Mouse (Mus musculus): Measurements from ENCODE around the gene Siae. TPM values are rescaled to one million over a fixed set of nuclear protein-coding genes. Genes with fewer than 3 reads are reported as not detected.
A peak's percentile ranks its signal among the peaks of the same experiment; 100 is the strongest.

The Siae gene
- polyA plus RNA-seq, 1 experiment from 2014 or later = 7.4 TPM

GRCm38 (mm10) chr9:37624502-37624901, 69.0 kb downstream of the Siae start:
- no peak for ATAC-seq (ENCODE audit: low FRiP score)
- H3K27ac ChIP-seq = 0 out of 2 replicates have a peak overlapping the region, but pooled peaks have one; percentile 85

GRCm38 (mm10) chr9:37625129-37625528, 69.6 kb downstream of the Siae start:
- Histone ChIP-seq H3K27ac (peak overlapping the region; percentile 85), H3K4me1 (peaks cover 21% of the 10 kb centered on the region), H3K27me3 (no peaks in the 10 kb centered on the region), H3K4me3 (replicated peaks) (no peak overlapping the region), H3K4me2 (peak overlapping the region; percentile 30; the same call in 1 of the 2 replicates), H3K9ac (no peak overlapping the region), H3K36me3 (replicated peaks) (no peaks in the 10 kb centered on the region), H3K9me3 (no peaks in the 10 kb centered on the region)
- ATAC-seq (ENCODE audit: low FRiP score) = peak; percentile 81
- 28% methylated on average over 3 of the region's 3 CpGs for WGBS

More at GRCm38 (mm10) chr9:37624502-37624901, 69.0 kb downstream of the Siae start:
- no peak overlapping the region for H3K4me2 ChIP-seq
- H3K9ac ChIP-seq = no peak overlapping the region
- no peak overlapping the region for H3K4me3 ChIP-seq (replicated peaks)
- H3K27me3 ChIP-seq = no peaks in the 10 kb centered on the region
- WGBS = 94% methylated on average over 1 of the region's 1 CpGs
- H3K36me3 ChIP-seq (replicated peaks) = no peaks in the 10 kb centered on the region
- H3K9me3 ChIP-seq = no peaks in the 10 kb centered on the region
- peaks cover 21% of the 10 kb centered on the region for H3K4me1 ChIP-seq

DNA sequence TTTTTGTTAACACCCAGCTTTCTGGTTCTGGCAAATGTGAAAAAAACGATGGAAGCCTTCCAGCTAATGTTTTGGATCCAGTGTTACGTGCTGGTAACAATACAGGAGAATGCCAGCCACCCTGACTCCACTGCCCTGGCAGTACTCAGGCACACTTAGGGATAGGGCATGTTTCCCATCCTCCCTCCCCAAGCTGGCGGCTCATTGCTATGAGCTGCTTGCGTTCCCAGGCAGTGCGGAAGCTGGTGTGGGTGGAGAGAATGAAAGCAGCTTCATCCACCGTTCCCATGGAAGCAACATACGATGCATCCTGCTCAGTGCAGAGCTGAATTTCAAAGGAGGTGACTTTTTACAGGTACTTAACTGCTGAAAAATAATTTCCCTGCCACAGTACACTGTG, 70.1 kb downstream of the Siae start:
- ATAC-seq (ENCODE audit: low FRiP score) = peak; percentile 89
- Histone ChIP-seq H3K4me1 (peaks cover 21% of the 10 kb centered on the region), H3K4me3 (replicated peaks) (no peak overlapping the region), H3K4me2 (peak overlapping the region; percentile 30), H3K36me3 (replicated peaks) (no peaks in the 10 kb centered on the region), H3K27ac (peak overlapping the region; percentile 85), H3K27me3 (no peaks in the 10 kb centered on the region), H3K9me3 (no peaks in the 10 kb centered on the region), H3K9ac (no peak overlapping the region)
- WGBS = 19% methylated on average over 7 of the region's 7 CpGs

DNA sequence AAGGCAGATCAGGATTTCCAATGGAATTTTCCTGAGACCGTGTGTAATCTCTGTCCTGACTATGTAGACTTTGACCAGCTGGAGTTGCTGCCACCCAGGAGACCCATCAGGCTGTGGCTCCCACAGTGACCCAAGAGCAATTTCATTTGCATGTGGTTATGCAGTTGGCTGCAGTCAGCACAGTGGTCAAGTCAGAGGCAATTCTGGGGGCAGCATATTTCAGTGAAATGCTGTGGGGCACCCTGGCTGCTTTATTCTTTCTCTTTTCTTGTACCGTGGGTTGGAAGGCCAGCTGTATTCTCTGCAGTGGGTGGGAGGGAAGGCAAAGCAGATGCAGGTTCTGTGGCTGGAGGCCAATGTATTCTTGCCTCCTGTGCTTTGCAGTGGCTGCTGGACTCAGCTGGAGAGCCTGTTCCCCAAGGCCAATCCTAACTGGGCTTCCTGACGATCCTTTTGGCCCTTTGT, 70.6 kb downstream of the Siae start:
- 11% methylated on average over 3 of the region's 3 CpGs for WGBS
- no peak overlapping the region for H3K4me3 ChIP-seq (replicated peaks)
- peak; percentile 51 for ATAC-seq (ENCODE audit: low FRiP score)
- H3K36me3 ChIP-seq (replicated peaks) = no peaks in the 10 kb centered on the region
- H3K9me3 ChIP-seq = no peaks in the 10 kb centered on the region
- H3K27ac ChIP-seq = peak overlapping the region; percentile 85
- H3K9ac ChIP-seq = no peak overlapping the region
- peak overlapping the region; percentile 30 for H3K4me2 ChIP-seq
- no peaks in the 10 kb centered on the region for H3K27me3 ChIP-seq
- H3K4me1 ChIP-seq = peaks cover 21% of the 10 kb centered on the region

DNA sequence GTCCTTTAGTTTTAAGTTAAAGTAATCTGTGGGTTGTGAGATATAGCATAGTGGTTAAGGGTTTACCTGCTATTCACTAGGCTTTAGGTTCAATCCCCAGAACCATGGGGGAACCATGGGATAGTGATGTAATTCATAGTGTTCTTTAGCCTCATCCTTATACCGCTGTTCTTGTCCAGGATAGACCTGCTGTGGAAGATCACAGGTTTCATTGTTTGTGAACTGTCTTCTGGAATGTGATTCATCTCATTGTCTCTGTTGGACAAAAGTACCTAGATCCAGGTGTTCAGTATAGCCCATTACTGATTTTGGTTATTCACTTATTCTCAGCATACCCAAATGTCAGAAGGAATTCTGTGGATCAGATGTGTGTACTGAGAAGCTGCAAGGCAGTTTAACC, 71.8 kb downstream of the Siae start:
- no peak overlapping the region for H3K27ac ChIP-seq
- H3K9ac ChIP-seq = no peak overlapping the region
- H3K9me3 ChIP-seq = no peaks in the 10 kb centered on the region
- H3K4me3 ChIP-seq (replicated peaks) = no peak overlapping the region
- peaks cover 21% of the 10 kb centered on the region for H3K4me1 ChIP-seq
- H3K36me3 ChIP-seq (replicated peaks) = no peaks in the 10 kb centered on the region
- ATAC-seq (ENCODE audit: low FRiP score) = no peak
- WGBS = 95% methylated on average over 1 of the region's 1 CpGs
- no peaks in the 10 kb centered on the region for H3K27me3 ChIP-seq
- no peak overlapping the region for H3K4me2 ChIP-seq

DNA sequence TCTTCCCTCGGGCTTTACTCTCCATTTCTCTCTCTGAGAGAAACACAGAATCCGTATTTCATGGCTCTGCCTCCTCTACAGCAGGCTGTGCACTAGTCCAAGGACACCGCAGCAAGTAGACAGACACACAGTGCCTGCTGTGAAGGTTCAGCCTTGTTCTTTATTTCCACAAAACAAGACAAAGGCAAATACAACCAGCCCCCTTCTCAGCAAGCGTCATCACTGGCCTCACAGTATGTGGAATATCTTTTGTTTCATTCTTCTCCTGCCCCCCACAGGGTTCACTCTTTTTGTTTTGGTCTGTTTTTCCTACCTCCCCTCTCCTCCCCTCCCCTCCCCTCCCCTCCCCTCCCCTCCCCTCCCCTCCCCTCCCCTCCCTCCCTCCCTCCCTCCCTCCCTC, 73.1 kb downstream of the Siae start:
- H3K4me1 ChIP-seq = peaks cover 21% of the 10 kb centered on the region
- H3K9ac ChIP-seq = no peak overlapping the region
- no peaks in the 10 kb centered on the region for H3K27me3 ChIP-seq
- WGBS = 35% methylated on average over 4 of the region's 4 CpGs
- H3K36me3 ChIP-seq (replicated peaks) = no peaks in the 10 kb centered on the region
- H3K27ac ChIP-seq = no peak overlapping the region; the same call in 1 of the 2 replicates
- H3K4me2 ChIP-seq = no peak overlapping the region
- H3K9me3 ChIP-seq = no peaks in the 10 kb centered on the region
- ATAC-seq (ENCODE audit: low FRiP score) = no peak
- no peak overlapping the region for H3K4me3 ChIP-seq (replicated peaks)

GRCm38 (mm10) chr9:37629941-37630340, 74.4 kb downstream of the Siae start:
- Histone ChIP-seq H3K9me3 (no peaks in the 10 kb centered on the region), H3K27ac (no peak overlapping the region), H3K4me3 (replicated peaks) (no peak overlapping the region), H3K27me3 (no peaks in the 10 kb centered on the region), H3K4me1 (peaks cover 18% of the 10 kb centered on the region), H3K36me3 (replicated peaks) (no peaks in the 10 kb centered on the region), H3K4me2 (no peak overlapping the region), H3K9ac (no peak overlapping the region)
- no peak for ATAC-seq (ENCODE audit: low FRiP score)
- WGBS = 93% methylated on average over 2 of the region's 2 CpGs

- no peak overlapping the region for H3K4me3 ChIP-seq (replicated peaks)
- H3K4me1 ChIP-seq = peaks cover 2% of the 10 kb centered on the region; the same call in 1 of the 2 replicates
- H3K36me3 ChIP-seq (replicated peaks) = no peaks in the 10 kb centered on the region
- H3K27me3 ChIP-seq = no peaks in the 10 kb centered on the region
- WGBS = 89% methylated on average over 2 of the region's 2 CpGs
- no peak for ATAC-seq (ENCODE audit: low FRiP score)
- H3K9me3 ChIP-seq = no peaks in the 10 kb centered on the region
- no peak overlapping the region for H3K4me2 ChIP-seq
- no peak overlapping the region for H3K9ac ChIP-seq
- H3K27ac ChIP-seq = no peak overlapping the region
Observed at GRCm38 (mm10) chr9:37632305-37632704, 76.8 kb downstream of the Siae start.

- H3K4me1 ChIP-seq = no peaks in the 10 kb centered on the region
- H3K4me3 ChIP-seq (replicated peaks) = no peak overlapping the region
- H3K9ac ChIP-seq = no peak overlapping the region
- ATAC-seq (ENCODE audit: low FRiP score) = no peak
- no peaks in the 10 kb centered on the region for H3K9me3 ChIP-seq
- no peaks in the 10 kb centered on the region for H3K27me3 ChIP-seq
- no peaks in the 10 kb centered on the region for H3K36me3 ChIP-seq (replicated peaks)
- no peak overlapping the region for H3K4me2 ChIP-seq
- 90% methylated on average over 3 of the region's 3 CpGs for WGBS
- no peak overlapping the region for H3K27ac ChIP-seq
Observed at GRCm38 (mm10) chr9:37634269-37634668, 78.8 kb downstream of the Siae start.

DNA sequence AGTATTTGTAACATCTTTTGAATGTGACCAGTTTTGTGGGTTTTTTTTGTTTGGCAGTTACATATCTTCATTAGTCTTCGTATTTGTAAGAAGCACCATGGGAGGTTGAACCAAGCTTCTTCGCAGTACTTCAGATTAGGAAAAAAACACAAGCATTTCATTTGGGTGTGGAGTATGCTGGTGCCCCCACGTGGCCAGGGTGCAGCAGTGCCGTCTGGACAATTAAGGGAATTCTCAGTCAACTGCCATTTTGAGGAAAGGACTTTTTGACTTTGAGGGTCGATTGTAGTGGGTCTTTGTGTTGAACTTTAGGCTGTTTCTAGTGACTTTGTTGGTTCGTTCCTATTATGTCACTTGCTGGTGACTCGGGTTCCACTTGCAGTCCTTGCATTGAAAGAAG, 80.8 kb downstream of the Siae start:
- no peak overlapping the region for H3K4me2 ChIP-seq
- no peaks in the 10 kb centered on the region for H3K4me1 ChIP-seq
- H3K4me3 ChIP-seq (replicated peaks) = no peak overlapping the region
- no peak overlapping the region for H3K9ac ChIP-seq
- H3K27ac ChIP-seq = no peak overlapping the region
- no peaks in the 10 kb centered on the region for H3K27me3 ChIP-seq
- peak; percentile 53; the same call in 1 of the 2 replicates for ATAC-seq (ENCODE audit: low FRiP score)
- no peaks in the 10 kb centered on the region for H3K9me3 ChIP-seq
- no peaks in the 10 kb centered on the region for H3K36me3 ChIP-seq (replicated peaks)
- WGBS = 15% methylated on average over 7 of the region's 7 CpGs

GRCm38 (mm10) chr9:37636800-37637542, 81.5 kb downstream of the Siae start:
- Histone ChIP-seq H3K4me1 (no peaks in the 10 kb centered on the region), H3K4me2 (no peak overlapping the region), H3K4me3 (replicated peaks) (no peak overlapping the region), H3K9me3 (no peaks in the 10 kb centered on the region), H3K27me3 (no peaks in the 10 kb centered on the region), H3K36me3 (replicated peaks) (no peaks in the 10 kb centered on the region), H3K27ac (no peak overlapping the region), H3K9ac (no peak overlapping the region)
- 71% methylated on average over 6 of the region's 6 CpGs for WGBS
- no peak for ATAC-seq (ENCODE audit: low FRiP score)

- Histone ChIP-seq H3K4me2 (no peak overlapping the region), H3K9ac (no peak overlapping the region), H3K27me3 (no peaks in the 10 kb centered on the region), H3K36me3 (replicated peaks) (no peaks in the 10 kb centered on the region), H3K4me1 (no peaks in the 10 kb centered on the region), H3K27ac (no peak overlapping the region), H3K9me3 (no peaks in the 10 kb centered on the region), H3K4me3 (replicated peaks) (no peak overlapping the region)
- 85% methylated on average over 3 of the region's 3 CpGs for WGBS
- ATAC-seq (ENCODE audit: low FRiP score) = no peak
Observed at GRCm38 (mm10) chr9:37638721-37639120, 83.2 kb downstream of the Siae start.

GRCm38 (mm10) chr9:37646246-37646645, 90.7 kb downstream of the Siae start:
- Histone ChIP-seq H3K4me3 (replicated peaks) (no peak overlapping the region), H3K36me3 (replicated peaks) (peaks cover 39% of the 10 kb centered on the region)
- WGBS = 84% methylated on average over 3 of the region's 3 CpGs

More at GRCm38 (mm10) chr9:37646246-37646645, 90.7 kb downstream of the Siae start:
- ATAC-seq (ENCODE audit: low FRiP score) = no peak
- no peak overlapping the region for H3K27ac ChIP-seq
- no peaks in the 10 kb centered on the region for H3K4me1 ChIP-seq
- H3K9ac ChIP-seq = no peak overlapping the region
- H3K27me3 ChIP-seq = no peaks in the 10 kb centered on the region
- no peak overlapping the region for H3K4me2 ChIP-seq
- H3K9me3 ChIP-seq = no peaks in the 10 kb centered on the region
